Mouse (Mus musculus) limb, embryonic 11.5 days (tissue): ENCODE data around the gene Chml. TPM values are rescaled to one million over a fixed set of nuclear protein-coding genes. Genes with fewer than 3 reads are reported as not detected.

Experiments
- ATAC-seq: fragments of 200-750 bp; cut with Nextera tagmentation; 2 replicates; pipeline ENCODE4 v1.8.0; 2017; ENCODE audit warnings: low read depth; ENCODE audit not compliant: insufficient number of reproducible peaks, low FRiP score, low TSS enrichment
- DNase-seq: peaks from one replicate; pipeline ENCODE4 v3.0.0-alpha.2; 2015; ENCODE audit warnings: low spot score
- H3K27ac ChIP-seq: fragments of 300-500 bp; sonication (generic); replicated peaks from 2 replicates; pipeline ENCODE4 v1.5.1; 2014; ENCODE audit warnings: low read depth, mild to moderate bottlenecking, low read length
- H3K27me3 ChIP-seq: fragments of 300-500 bp; sonication (generic); 2 replicates; pipeline ENCODE4 v1.6.1; 2014; ENCODE audit warnings: mild to moderate bottlenecking, low read length, mixed read lengths; ENCODE audit not compliant: control insufficient read depth, insufficient read depth
- H3K36me3 ChIP-seq: fragments of 300-500 bp; sonication (generic); 2 replicates; pipeline ENCODE4 v1.6.1; 2014; ENCODE audit warnings: mild to moderate bottlenecking, low read length, moderate library complexity, mixed read lengths; ENCODE audit not compliant: control insufficient read depth, insufficient read depth
- H3K4me1 ChIP-seq: fragments of 300-500 bp; sonication (generic); 2 replicates; pipeline ENCODE4 v1.6.1; 2014; ENCODE audit warnings: low read length, mixed read lengths; ENCODE audit not compliant: control insufficient read depth, insufficient read depth
- H3K4me2 ChIP-seq: fragments of 300-500 bp; sonication (generic); 2 replicates; pipeline ENCODE4 v1.6.1; 2014; ENCODE audit warnings: low read depth, mild to moderate bottlenecking, moderate library complexity; ENCODE audit not compliant: severe bottlenecking
- H3K4me3 ChIP-seq: fragments of 300-500 bp; sonication (generic); 2 replicates; pipeline ENCODE4 v1.5.1; 2014; ENCODE audit warnings: low read depth, low read length
- H3K9ac ChIP-seq: fragments of 300-500 bp; sonication (generic); 2 replicates; pipeline ENCODE4 v1.6.1; 2014; ENCODE audit warnings: mild to moderate bottlenecking, low read length
- H3K9me3 ChIP-seq: fragments of 300-500 bp; sonication (generic); 2 replicates; pipeline ENCODE4 v1.6.1; 2016; ENCODE audit warnings: low read length; ENCODE audit not compliant: control insufficient read depth
- WGBS: fragments of 180-500 bp; shearing (Covaris S2); extraction: QIAGEN DNeasy Blood & Tissue Kit; methylation state at CpG from one replicate; pipeline ENCODE4 v1.1.7; 2014; 5-methylcytosine and 5-hydroxymethylcytosine counted together
- polyA plus RNA-seq: library from polyadenylated mRNA; unstranded; fragments of >200 nt; fragmentation: Nextera tagmentation; extraction: Ambion mirVana; gene quantifications from 2 replicates; pipeline ENCODE4 v1.2.1, GENCODE M21; 2014

The Chml gene
- polyA plus RNA-seq, 1 experiment from 2014 or later, result 3.6 TPM

- no peak overlapping the region for H3K4me2 ChIP-seq
- no peaks in the 10 kb centered on the region for H3K27me3 ChIP-seq
- 78% methylated on average over 5 of the region's 5 CpGs for WGBS
- no peaks in the 10 kb centered on the region for H3K4me1 ChIP-seq
- no peak overlapping the region for H3K9ac ChIP-seq
- H3K27ac ChIP-seq, result no peak overlapping the region
- H3K4me3 ChIP-seq, result no peak overlapping the region
- DNase-seq, result no peak
- H3K36me3 ChIP-seq, result no peaks in the 10 kb centered on the region
- no peaks in the 10 kb centered on the region for H3K9me3 ChIP-seq
- no peak for ATAC-seq
These were observed 49.0 kb downstream of the Chml start for GRCm38 (mm10) chr1:175643496-175644265.

GRCm38 (mm10) chr1:175640435-175641150, 52.1 kb downstream of the Chml start:
- Histone ChIP-seq H3K27ac (no peak overlapping the region), H3K27me3 (no peaks in the 10 kb centered on the region), H3K4me1 (no peaks in the 10 kb centered on the region), H3K4me3 (no peak overlapping the region), H3K9ac (no peak overlapping the region), H3K36me3 (no peaks in the 10 kb centered on the region), H3K4me2 (no peak overlapping the region), H3K9me3 (no peaks in the 10 kb centered on the region)
- DNase-seq (no peak), ATAC-seq (no peak)
- WGBS, result 83% methylated on average over 6 of the region's 6 CpGs

- 89% methylated on average over 7 of the region's 7 CpGs for WGBS
- ATAC-seq (no peak), DNase-seq (no peak)
- Histone ChIP-seq H3K36me3 (no peaks in the 10 kb centered on the region), H3K9ac (no peak overlapping the region), H3K4me1 (no peaks in the 10 kb centered on the region), H3K4me3 (no peak overlapping the region), H3K27me3 (no peaks in the 10 kb centered on the region), H3K9me3 (no peaks in the 10 kb centered on the region), H3K4me2 (no peak overlapping the region), H3K27ac (no peak overlapping the region)
These were observed 53.6 kb downstream of the Chml start for GRCm38 (mm10) chr1:175639072-175639471.

- Histone ChIP-seq H3K9ac (no peak overlapping the region), H3K9me3 (no peaks in the 10 kb centered on the region), H3K27me3 (no peaks in the 10 kb centered on the region), H3K36me3 (no peaks in the 10 kb centered on the region), H3K4me2 (no peak overlapping the region), H3K4me1 (no peaks in the 10 kb centered on the region), H3K27ac (no peak overlapping the region), H3K4me3 (no peak overlapping the region)
- WGBS, result 72% methylated on average over 7 of the region's 7 CpGs
- ATAC-seq, result no peak
- DNase-seq, result no peak
These were observed 55.0 kb downstream of the Chml start for GRCm38 (mm10) chr1:175637677-175638076.

GRCm38 (mm10) chr1:175632470-175632869, 60.2 kb downstream of the Chml start:
- Histone ChIP-seq H3K27ac (no peak overlapping the region), H3K36me3 (no peaks in the 10 kb centered on the region), H3K27me3 (no peaks in the 10 kb centered on the region), H3K4me3 (no peak overlapping the region), H3K4me2 (no peak overlapping the region), H3K9me3 (no peaks in the 10 kb centered on the region), H3K4me1 (no peaks in the 10 kb centered on the region), H3K9ac (no peak overlapping the region)
- 96% methylated on average over 14 of the region's 14 CpGs for WGBS
- no peak for DNase-seq
- no peak for ATAC-seq

Other genes with a start within 250 kb of the Chml start
- 0.16 and 0.33 TPM in 2 replicates for gene Rgs7, start 200.4 kb downstream of the Chml start, polyA plus RNA-seq
- gene Kmo, start 72.5 kb downstream of the Chml start, polyA plus RNA-seq, result 0.16 and 0.20 TPM in 2 replicates
- 114 and 118 TPM in 2 replicates for gene Fh1, start 67.3 kb downstream of the Chml start, polyA plus RNA-seq
- 10.5 and 11.8 TPM in 2 replicates for gene Opn3, start 125 bp downstream of the Chml start, polyA plus RNA-seq
- gene Wdr64, start 5.7 kb upstream of the Chml start, polyA plus RNA-seq, result not detected in 2 replicates
- 163 and 173 TPM in 2 replicates for gene Exo1, start 187.7 kb upstream of the Chml start, polyA plus RNA-seq
- 0.10 TPM in 1 of 2 replicates, not detected in the other for gene Gm38100, start 227.4 kb upstream of the Chml start, polyA plus RNA-seq